Mouse (Mus musculus): ENCODE measurements at regions not wholly inside any gene's neighbourhood (a gene's known extent, or its start where the extent isn't known, plus 50 kb on each side); places are given as distances from the start of the nearest gene placed in this dataset.
A peak's percentile ranks its signal among the peaks of the same experiment; 100 is the strongest.

GRCm38 (mm10) chr16:93431316-93431715, 172.5 kb downstream of the Setd4 start:
- no peak for ATAC-seq (replicated peaks; ENCODE audit: low FRiP score, low TSS enrichment, low read depth)
- Histone ChIP-seq H3K9me3 (ENCODE audit: control insufficient read depth, low read length) (no peaks in the 10 kb centered on the region), H3K27ac (ENCODE audit: low read depth) (no peak overlapping the region), H3K9ac (ENCODE audit: low read length) (no peak overlapping the region), H3K4me1 (replicated peaks; ENCODE audit: control insufficient read depth, insufficient read depth, low read length) (no peaks in the 10 kb centered on the region; the same call in 1 of the 2 replicates), H3K36me3 (ENCODE audit: control insufficient read depth, insufficient read depth, low read length) (no peaks in the 10 kb centered on the region), H3K4me2 (ENCODE audit: low read length) (no peak overlapping the region), H3K27me3 (replicated peaks; ENCODE audit: control insufficient read depth, insufficient read depth, low read length) (no peaks in the 10 kb centered on the region), H3K4me3 (ENCODE audit: low read depth, low read length) (no peak overlapping the region)
- 84% methylated on average over 5 of the region's 5 CpGs for WGBS
- DNase-seq (ENCODE audit: low spot score), result no peak

GRCm38 (mm10) chr16:93429324-93429781, 174.5 kb downstream of the Setd4 start:
- Histone ChIP-seq H3K36me3 (ENCODE audit: control insufficient read depth, insufficient read depth, low read length) (no peaks in the 10 kb centered on the region), H3K27ac (ENCODE audit: low read depth) (no peak overlapping the region), H3K4me1 (replicated peaks; ENCODE audit: control insufficient read depth, insufficient read depth, low read length) (no peaks in the 10 kb centered on the region; the same call in 1 of the 2 replicates), H3K27me3 (replicated peaks; ENCODE audit: control insufficient read depth, insufficient read depth, low read length) (no peaks in the 10 kb centered on the region), H3K4me3 (ENCODE audit: low read depth, low read length) (no peak overlapping the region), H3K4me2 (ENCODE audit: low read length) (no peak overlapping the region), H3K9me3 (ENCODE audit: control insufficient read depth, low read length) (no peaks in the 10 kb centered on the region), H3K9ac (ENCODE audit: low read length) (no peak overlapping the region)
- ATAC-seq (replicated peaks; ENCODE audit: low FRiP score, low TSS enrichment, low read depth), result no peak
- 41% methylated on average over 8 of the region's 8 CpGs for WGBS
- DNase-seq (ENCODE audit: low spot score), result no peak

- Histone ChIP-seq H3K4me2 (ENCODE audit: low read length) (no peak overlapping the region), H3K4me3 (ENCODE audit: low read depth, low read length) (no peak overlapping the region), H3K27me3 (replicated peaks; ENCODE audit: control insufficient read depth, insufficient read depth, low read length) (no peaks in the 10 kb centered on the region), H3K9ac (ENCODE audit: low read length) (no peak overlapping the region), H3K4me1 (replicated peaks; ENCODE audit: control insufficient read depth, insufficient read depth, low read length) (no peaks in the 10 kb centered on the region; the same call in 1 of the 2 replicates), H3K27ac (ENCODE audit: low read depth) (no peak overlapping the region), H3K36me3 (ENCODE audit: control insufficient read depth, insufficient read depth, low read length) (no peaks in the 10 kb centered on the region), H3K9me3 (ENCODE audit: control insufficient read depth, low read length) (no peaks in the 10 kb centered on the region)
- no peak for ATAC-seq (replicated peaks; ENCODE audit: low FRiP score, low TSS enrichment, low read depth)
- no peak for DNase-seq (ENCODE audit: low spot score)
- 88% methylated on average over 4 of the region's 4 CpGs for WGBS
Measured at GRCm38 (mm10) chr16:93427264-93427663, 176.6 kb downstream of the Setd4 start.

- Histone ChIP-seq H3K4me2 (ENCODE audit: low read length) (no peak overlapping the region), H3K4me1 (replicated peaks; ENCODE audit: control insufficient read depth, insufficient read depth, low read length) (no peaks in the 10 kb centered on the region; the same call in 1 of the 2 replicates)
- 76% methylated on average over 6 of the region's 6 CpGs for WGBS
Measured at GRCm38 (mm10) chr16:93425731-93426130, 178.1 kb downstream of the Setd4 start.

GRCm38 (mm10) chr16:93423174-93423573, 180.7 kb downstream of the Setd4 start:
- ATAC-seq (replicated peaks; ENCODE audit: low FRiP score, low TSS enrichment, low read depth) (no peak), DNase-seq (ENCODE audit: low spot score) (no peak)
- Histone ChIP-seq H3K27me3 (replicated peaks; ENCODE audit: control insufficient read depth, insufficient read depth, low read length) (no peaks in the 10 kb centered on the region), H3K9ac (ENCODE audit: low read length) (no peak overlapping the region), H3K4me3 (ENCODE audit: low read depth, low read length) (no peak overlapping the region; the same call in 1 of the 2 replicates), H3K36me3 (ENCODE audit: control insufficient read depth, insufficient read depth, low read length) (no peaks in the 10 kb centered on the region), H3K9me3 (ENCODE audit: control insufficient read depth, low read length) (no peaks in the 10 kb centered on the region), H3K4me2 (ENCODE audit: low read length) (peak overlapping the region; percentile 35), H3K4me1 (replicated peaks; ENCODE audit: control insufficient read depth, insufficient read depth, low read length) (no peaks in the 10 kb centered on the region), H3K27ac (ENCODE audit: low read depth) (no peak overlapping the region)
- WGBS, result 24% methylated on average over 13 of the region's 13 CpGs

More at GRCm38 (mm10) chr16:93425731-93426130, 178.1 kb downstream of the Setd4 start:
- DNase-seq (ENCODE audit: low spot score), result no peak
- Histone ChIP-seq H3K36me3 (ENCODE audit: control insufficient read depth, insufficient read depth, low read length) (no peaks in the 10 kb centered on the region), H3K4me3 (ENCODE audit: low read depth, low read length) (no peak overlapping the region), H3K9ac (ENCODE audit: low read length) (no peak overlapping the region), H3K9me3 (ENCODE audit: control insufficient read depth, low read length) (no peaks in the 10 kb centered on the region), H3K27me3 (replicated peaks; ENCODE audit: control insufficient read depth, insufficient read depth, low read length) (no peaks in the 10 kb centered on the region), H3K27ac (ENCODE audit: low read depth) (no peak overlapping the region)
- no peak for ATAC-seq (replicated peaks; ENCODE audit: low FRiP score, low TSS enrichment, low read depth)

GRCm38 (mm10) chr16:93422221-93422620, 181.6 kb downstream of the Setd4 start:
- H3K4me1 ChIP-seq (replicated peaks; ENCODE audit: control insufficient read depth, insufficient read depth, low read length), result no peaks in the 10 kb centered on the region
- WGBS, result 78% methylated on average over 13 of the region's 13 CpGs
- no peak overlapping the region for H3K9ac ChIP-seq (ENCODE audit: low read length)
- H3K4me2 ChIP-seq (ENCODE audit: low read length), result no peak overlapping the region
- no peaks in the 10 kb centered on the region for H3K9me3 ChIP-seq (ENCODE audit: control insufficient read depth, low read length)
- no peaks in the 10 kb centered on the region for H3K36me3 ChIP-seq (ENCODE audit: control insufficient read depth, insufficient read depth, low read length)
- H3K27me3 ChIP-seq (replicated peaks; ENCODE audit: control insufficient read depth, insufficient read depth, low read length), result no peaks in the 10 kb centered on the region
- H3K4me3 ChIP-seq (ENCODE audit: low read depth, low read length), result no peak overlapping the region
- no peak for DNase-seq (ENCODE audit: low spot score)
- no peak for ATAC-seq (replicated peaks; ENCODE audit: low FRiP score, low TSS enrichment, low read depth)
- H3K27ac ChIP-seq (ENCODE audit: low read depth), result no peak overlapping the region

GRCm38 (mm10) chr16:93418246-93418645, 185.6 kb downstream of the Setd4 start:
- Histone ChIP-seq H3K4me3 (ENCODE audit: low read depth, low read length) (no peak overlapping the region), H3K9me3 (ENCODE audit: control insufficient read depth, low read length) (no peaks in the 10 kb centered on the region), H3K9ac (ENCODE audit: low read length) (no peak overlapping the region), H3K4me2 (ENCODE audit: low read length) (no peak overlapping the region), H3K27ac (ENCODE audit: low read depth) (no peak overlapping the region), H3K36me3 (ENCODE audit: control insufficient read depth, insufficient read depth, low read length) (no peaks in the 10 kb centered on the region), H3K27me3 (replicated peaks; ENCODE audit: control insufficient read depth, insufficient read depth, low read length) (no peaks in the 10 kb centered on the region), H3K4me1 (replicated peaks; ENCODE audit: control insufficient read depth, insufficient read depth, low read length) (no peaks in the 10 kb centered on the region)
- no peak for ATAC-seq (replicated peaks; ENCODE audit: low FRiP score, low TSS enrichment, low read depth)
- WGBS, result 85% methylated on average over 8 of the region's 8 CpGs
- DNase-seq (ENCODE audit: low spot score), result no peak

- Histone ChIP-seq H3K9ac (ENCODE audit: low read length) (no peak overlapping the region), H3K9me3 (ENCODE audit: control insufficient read depth, low read length) (no peaks in the 10 kb centered on the region), H3K4me1 (replicated peaks; ENCODE audit: control insufficient read depth, insufficient read depth, low read length) (no peaks in the 10 kb centered on the region), H3K27me3 (replicated peaks; ENCODE audit: control insufficient read depth, insufficient read depth, low read length) (no peaks in the 10 kb centered on the region), H3K4me2 (ENCODE audit: low read length) (no peak overlapping the region), H3K4me3 (ENCODE audit: low read depth, low read length) (no peak overlapping the region), H3K36me3 (ENCODE audit: control insufficient read depth, insufficient read depth, low read length) (no peaks in the 10 kb centered on the region), H3K27ac (ENCODE audit: low read depth) (no peak overlapping the region)
- WGBS, result 91% methylated on average over 8 of the region's 8 CpGs
- ATAC-seq (replicated peaks; ENCODE audit: low FRiP score, low TSS enrichment, low read depth) (no peak), DNase-seq (ENCODE audit: low spot score) (no peak)
Measured at GRCm38 (mm10) chr16:93417831-93418230, 186.0 kb downstream of the Setd4 start.

GRCm38 (mm10) chr16:93392024-93392675, 211.7 kb downstream of the Setd4 start:
- Histone ChIP-seq H3K27me3 (replicated peaks; ENCODE audit: control insufficient read depth, insufficient read depth, low read length) (no peaks in the 10 kb centered on the region), H3K36me3 (ENCODE audit: control insufficient read depth, insufficient read depth, low read length) (no peaks in the 10 kb centered on the region), H3K9me3 (ENCODE audit: control insufficient read depth, low read length) (no peaks in the 10 kb centered on the region), H3K4me2 (ENCODE audit: low read length) (no peak overlapping the region), H3K4me3 (ENCODE audit: low read depth, low read length) (no peak overlapping the region), H3K27ac (ENCODE audit: low read depth) (no peak overlapping the region), H3K4me1 (replicated peaks; ENCODE audit: control insufficient read depth, insufficient read depth, low read length) (no peaks in the 10 kb centered on the region; the same call in 1 of the 2 replicates), H3K9ac (ENCODE audit: low read length) (no peak overlapping the region)
- DNase-seq (ENCODE audit: low spot score), result no peak
- ATAC-seq (replicated peaks; ENCODE audit: low FRiP score, low TSS enrichment, low read depth), result no peak
- WGBS, result 31% methylated on average over 16 of the region's 16 CpGs

Data from intestine, embryonic 14.5 days (tissue).